Mouse (Mus musculus): ENCODE data around the gene Fam69b.

DNA sequence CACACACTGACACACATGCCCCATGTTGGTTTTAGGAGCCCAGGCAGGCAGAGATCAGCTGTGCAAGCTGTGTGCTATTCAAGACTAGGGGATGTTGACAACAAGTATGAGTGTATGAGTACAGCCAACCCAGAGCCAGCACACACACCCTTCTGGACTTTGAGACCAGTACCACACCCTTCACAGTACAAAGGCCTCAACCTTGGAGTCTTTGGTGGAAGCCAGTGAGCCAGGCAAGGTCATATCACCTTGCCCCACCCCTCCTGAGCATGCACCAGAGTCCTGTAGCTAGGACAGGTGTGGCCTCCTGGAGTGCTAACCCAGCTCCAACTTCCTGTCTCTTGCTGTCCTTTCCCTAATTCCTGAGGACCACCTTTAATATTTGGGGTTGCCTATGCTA, 17.2 kb upstream of the Fam69b start:
- TF ChIP-seq POLR2A (IDR thresholded peaks at IDR 0.05; ENCODE audit: borderline replicate concordance, extremely low read depth, low read depth, low read length) (no peak), CTCF (IDR thresholded peaks at IDR 0.05; ENCODE audit: insufficient read depth, low read length) (no peak)

Measured in lung, adult 2 months (tissue).